Mouse (Mus musculus): ENCODE results near the gene Smg8. TPM values are rescaled to one million over a fixed set of nuclear protein-coding genes. Genes with fewer than 3 reads are reported as not detected.

Gene Smg8
- 17.3 and 19.6 TPM in 2 replicates for polyA plus RNA-seq (2015; fragmentation: Nextera tagmentation; extraction: Ambion mirVana)

GRCm38 (mm10) chr11:87086290-87086984 lies at the start of gene Smg8:
Gene Smg8, minus strand, starts transcription at chr11:87086774.
- peak within 1 kb of the TSS; percentile 97 for H3K4me2 ChIP-seq (ENCODE audit: low read depth, low read length)
- H3K27me3 ChIP-seq (ENCODE audit: control insufficient read depth, insufficient read depth, low read depth, low read length), result no peaks in the 10 kb centered on the region
- H3K4me3 ChIP-seq (ENCODE audit: low read length), result peak within 1 kb of the TSS; percentile 80
- WGBS, result under 1% methylated on average over 43 of the region's 43 CpGs
- H3K9me3 ChIP-seq (ENCODE audit: control insufficient read depth, low read length), result no peaks in the 10 kb centered on the region
- H3K27ac ChIP-seq (ENCODE audit: low read length), result peak within 1 kb of the TSS; percentile 41
- H3K4me1 ChIP-seq (replicated peaks; ENCODE audit: control insufficient read depth, insufficient read depth, low read length), result peaks cover 18% of the 10 kb centered on the region
- ATAC-seq (ENCODE audit: low read depth), result peak; percentile 94
- H3K9ac ChIP-seq (ENCODE audit: low read length), result peak within 1 kb of the TSS; percentile 84
- H3K36me3 ChIP-seq (ENCODE audit: control insufficient read depth, insufficient read depth, low read length), result peaks cover 14% of the 10 kb centered on the region; the same call in 1 of the 2 replicates

GRCm38 (mm10) chr11:87136233-87136632 lies 49.7 kb upstream of the Smg8 start:
- no peak overlapping the region for H3K4me3 ChIP-seq (ENCODE audit: low read length)
- no peak overlapping the region for H3K9ac ChIP-seq (ENCODE audit: low read length)
- H3K27ac ChIP-seq (ENCODE audit: low read length), result no peak overlapping the region
- no peaks in the 10 kb centered on the region for H3K4me1 ChIP-seq (replicated peaks; ENCODE audit: control insufficient read depth, insufficient read depth, low read length)
- H3K9me3 ChIP-seq (ENCODE audit: control insufficient read depth, low read length), result no peaks in the 10 kb centered on the region
- 89% methylated on average over 4 of the region's 4 CpGs for WGBS
- ATAC-seq (ENCODE audit: low read depth), result no peak
- H3K4me2 ChIP-seq (ENCODE audit: low read depth, low read length), result no peak overlapping the region
- no peaks in the 10 kb centered on the region for H3K27me3 ChIP-seq (ENCODE audit: control insufficient read depth, insufficient read depth, low read depth, low read length)
- peaks cover 4% of the 10 kb centered on the region; the same call in 1 of the 2 replicates for H3K36me3 ChIP-seq (ENCODE audit: control insufficient read depth, insufficient read depth, low read length)

- ATAC-seq (ENCODE audit: low read depth), result peak; percentile 95
- Histone ChIP-seq H3K36me3 (ENCODE audit: control insufficient read depth, insufficient read depth, low read length) (peaks cover 17% of the 10 kb centered on the region), H3K9ac (ENCODE audit: low read length) (peak within 1 kb of the TSS; percentile 83), H3K27me3 (ENCODE audit: control insufficient read depth, insufficient read depth, low read depth, low read length) (no peaks in the 10 kb centered on the region), H3K4me2 (ENCODE audit: low read depth, low read length) (peak within 1 kb of the TSS; percentile 69), H3K4me3 (ENCODE audit: low read length) (peak within 1 kb of the TSS; percentile 85), H3K9me3 (ENCODE audit: control insufficient read depth, low read length) (no peaks in the 10 kb centered on the region), H3K4me1 (replicated peaks; ENCODE audit: control insufficient read depth, insufficient read depth, low read length) (peaks cover 14% of the 10 kb centered on the region), H3K27ac (ENCODE audit: low read length) (peak within 1 kb of the TSS; percentile 85)
- under 1% methylated on average over 82 of the region's 105 CpGs for WGBS
Measured at GRCm38 (mm10) chr11:87126824-87127816, 40.5 kb upstream of the Smg8 start, which contains the start of gene Trim37. Gene Trim37, plus strand, starts transcription at chr11:87127077.

GRCm38 (mm10) chr11:87126281-87126823 lies 39.8 kb upstream of the Smg8 start:
- Histone ChIP-seq H3K9ac (ENCODE audit: low read length) (peak overlapping the region; percentile 62), H3K9me3 (ENCODE audit: control insufficient read depth, low read length) (no peaks in the 10 kb centered on the region), H3K4me1 (replicated peaks; ENCODE audit: control insufficient read depth, insufficient read depth, low read length) (peaks cover 14% of the 10 kb centered on the region), H3K36me3 (ENCODE audit: control insufficient read depth, insufficient read depth, low read length) (peaks cover 17% of the 10 kb centered on the region), H3K27ac (ENCODE audit: low read length) (peak overlapping the region; percentile 79), H3K4me2 (ENCODE audit: low read depth, low read length) (peak overlapping the region; percentile 69), H3K4me3 (ENCODE audit: low read length) (peak overlapping the region; percentile 85), H3K27me3 (ENCODE audit: control insufficient read depth, insufficient read depth, low read depth, low read length) (no peaks in the 10 kb centered on the region)
- WGBS, result 2% methylated on average over 12 of the region's 12 CpGs
- 0 out of 2 replicates have a peak, but pooled peaks have one; percentile 0 for ATAC-seq (ENCODE audit: low read depth)

- Histone ChIP-seq H3K27ac (ENCODE audit: low read length) (no peak overlapping the region), H3K4me2 (ENCODE audit: low read depth, low read length) (peak overlapping the region; percentile 69), H3K4me1 (replicated peaks; ENCODE audit: control insufficient read depth, insufficient read depth, low read length) (peaks cover 14% of the 10 kb centered on the region), H3K4me3 (ENCODE audit: low read length) (0 out of 2 replicates have a peak overlapping the region, but pooled peaks have one; percentile 7), H3K9me3 (ENCODE audit: control insufficient read depth, low read length) (no peaks in the 10 kb centered on the region), H3K27me3 (ENCODE audit: control insufficient read depth, insufficient read depth, low read depth, low read length) (no peaks in the 10 kb centered on the region), H3K36me3 (ENCODE audit: control insufficient read depth, insufficient read depth, low read length) (peaks cover 22% of the 10 kb centered on the region), H3K9ac (ENCODE audit: low read length) (peak overlapping the region; percentile 13; the same call in 1 of the 2 replicates)
- no peak for ATAC-seq (ENCODE audit: low read depth)
- 44% methylated on average over 4 of the region's 4 CpGs for WGBS
Measured at GRCm38 (mm10) chr11:87125562-87125961, 39.0 kb upstream of the Smg8 start.

- Histone ChIP-seq H3K4me2 (ENCODE audit: low read depth, low read length) (no peak overlapping the region), H3K4me3 (ENCODE audit: low read length) (no peak overlapping the region), H3K9me3 (ENCODE audit: control insufficient read depth, low read length) (no peaks in the 10 kb centered on the region), H3K9ac (ENCODE audit: low read length) (no peak overlapping the region), H3K36me3 (ENCODE audit: control insufficient read depth, insufficient read depth, low read length) (peaks cover 47% of the 10 kb centered on the region), H3K4me1 (replicated peaks; ENCODE audit: control insufficient read depth, insufficient read depth, low read length) (peaks cover 4% of the 10 kb centered on the region), H3K27ac (ENCODE audit: low read length) (no peak overlapping the region), H3K27me3 (ENCODE audit: control insufficient read depth, insufficient read depth, low read depth, low read length) (no peaks in the 10 kb centered on the region)
- 69% methylated on average over 8 of the region's 8 CpGs for WGBS
- no peak for ATAC-seq (ENCODE audit: low read depth)
Measured at GRCm38 (mm10) chr11:87121864-87122263, 35.3 kb upstream of the Smg8 start.

GRCm38 (mm10) chr11:87110172-87110909 lies 23.8 kb upstream of the Smg8 start:
- 1% methylated on average over 9 of the region's 9 CpGs for WGBS

GRCm38 (mm10) chr11:87109519-87110171 lies 23.1 kb upstream of the Smg8 start:
- ATAC-seq (ENCODE audit: low read depth), result no peak
- peaks cover 11% of the 10 kb centered on the region for H3K4me1 ChIP-seq (replicated peaks; ENCODE audit: control insufficient read depth, insufficient read depth, low read length)
- peak overlapping the region; percentile 98 for H3K9ac ChIP-seq (ENCODE audit: low read length)
- H3K27ac ChIP-seq (ENCODE audit: low read length), result peak overlapping the region; percentile 93
- peak overlapping the region; percentile 95 for H3K4me3 ChIP-seq (ENCODE audit: low read length)
- peak overlapping the region; percentile 57 for H3K4me2 ChIP-seq (ENCODE audit: low read depth, low read length)
- H3K27me3 ChIP-seq (ENCODE audit: control insufficient read depth, insufficient read depth, low read depth, low read length), result no peaks in the 10 kb centered on the region
- H3K9me3 ChIP-seq (ENCODE audit: control insufficient read depth, low read length), result no peaks in the 10 kb centered on the region
- H3K36me3 ChIP-seq (ENCODE audit: control insufficient read depth, insufficient read depth, low read length), result peaks cover 16% of the 10 kb centered on the region
- under 1% methylated on average over 42 of the region's 42 CpGs for WGBS

More at GRCm38 (mm10) chr11:87110172-87110909, 23.8 kb upstream of the Smg8 start:
- H3K27me3 ChIP-seq (ENCODE audit: control insufficient read depth, insufficient read depth, low read depth, low read length), result no peaks in the 10 kb centered on the region
- H3K27ac ChIP-seq (ENCODE audit: low read length), result peak overlapping the region; percentile 93
- peak overlapping the region; percentile 57 for H3K4me2 ChIP-seq (ENCODE audit: low read depth, low read length)
- peaks cover 11% of the 10 kb centered on the region for H3K4me1 ChIP-seq (replicated peaks; ENCODE audit: control insufficient read depth, insufficient read depth, low read length)
- H3K4me3 ChIP-seq (ENCODE audit: low read length), result peak overlapping the region; percentile 95
- no peak for ATAC-seq (ENCODE audit: low read depth)
- peak overlapping the region; percentile 98 for H3K9ac ChIP-seq (ENCODE audit: low read length)
- H3K9me3 ChIP-seq (ENCODE audit: control insufficient read depth, low read length), result no peaks in the 10 kb centered on the region
- H3K36me3 ChIP-seq (ENCODE audit: control insufficient read depth, insufficient read depth, low read length), result peaks cover 15% of the 10 kb centered on the region
